Mouse (Mus musculus): ENCODE measurements around the gene Nfatc2. TPM values are rescaled to one million over a fixed set of nuclear protein-coding genes. Genes with fewer than 3 reads are reported as not detected.

Gene Nfatc2
- polyA plus RNA-seq, 1 experiment from 2014 or later: 1.9 TPM

- 0 out of 2 replicates have a peak overlapping the region, but pooled peaks have one; percentile 13 for H3K4me2 ChIP-seq (replicated peaks)
- H3K27ac ChIP-seq (replicated peaks): peak overlapping the region; percentile 90
- H3K9me3 ChIP-seq: no peaks in the 10 kb centered on the region
- H3K4me1 ChIP-seq: peaks cover 15% of the 10 kb centered on the region
- H3K27me3 ChIP-seq: no peaks in the 10 kb centered on the region
- peak; percentile 83 for ATAC-seq (replicated peaks)
- no peaks in the 10 kb centered on the region for H3K36me3 ChIP-seq
- no peak overlapping the region for H3K4me3 ChIP-seq
- H3K9ac ChIP-seq (replicated peaks): no peak overlapping the region
- WGBS: 68% methylated on average over 17 of the region's 17 CpGs
Observed at GRCm38 (mm10) chr2:168440918-168441328, 160.5 kb downstream of the Nfatc2 start.

GRCm38 (mm10) chr2:168438981-168439452 lies 162.4 kb downstream of the Nfatc2 start:
- no peak overlapping the region for H3K4me2 ChIP-seq (replicated peaks)
- 50% methylated on average over 8 of the region's 8 CpGs for WGBS
- no peak for ATAC-seq (replicated peaks)
- peak overlapping the region; percentile 58 for H3K27ac ChIP-seq (replicated peaks)
- H3K4me3 ChIP-seq: no peak overlapping the region
- H3K27me3 ChIP-seq: no peaks in the 10 kb centered on the region
- H3K4me1 ChIP-seq: peaks cover 15% of the 10 kb centered on the region
- no peaks in the 10 kb centered on the region for H3K36me3 ChIP-seq
- H3K9me3 ChIP-seq: no peaks in the 10 kb centered on the region
- H3K9ac ChIP-seq (replicated peaks): no peak overlapping the region

GRCm38 (mm10) chr2:168434187-168434586 lies 167.3 kb downstream of the Nfatc2 start:
- Histone ChIP-seq H3K27me3 (no peaks in the 10 kb centered on the region), H3K4me3 (no peak overlapping the region), H3K27ac (replicated peaks) (no peak overlapping the region), H3K9ac (replicated peaks) (no peak overlapping the region), H3K4me1 (peaks cover 6% of the 10 kb centered on the region), H3K4me2 (replicated peaks) (no peak overlapping the region), H3K36me3 (no peaks in the 10 kb centered on the region), H3K9me3 (no peaks in the 10 kb centered on the region)
- no peak for ATAC-seq (replicated peaks)
- WGBS: 75% methylated on average over 5 of the region's 5 CpGs

GRCm38 (mm10) chr2:168433392-168433791 lies 168.1 kb downstream of the Nfatc2 start:
- WGBS: 66% methylated on average over 5 of the region's 5 CpGs
- ATAC-seq (replicated peaks): no peak
- H3K9ac ChIP-seq (replicated peaks): no peak overlapping the region

GRCm38 (mm10) chr2:168432394-168432793 lies 169.1 kb downstream of the Nfatc2 start:
- Histone ChIP-seq H3K27me3 (no peaks in the 10 kb centered on the region), H3K4me1 (no peaks in the 10 kb centered on the region), H3K9ac (replicated peaks) (no peak overlapping the region), H3K4me3 (no peak overlapping the region), H3K27ac (replicated peaks) (no peak overlapping the region), H3K4me2 (replicated peaks) (no peak overlapping the region), H3K9me3 (no peaks in the 10 kb centered on the region), H3K36me3 (no peaks in the 10 kb centered on the region)
- no peak for ATAC-seq (replicated peaks)
- 88% methylated on average over 7 of the region's 7 CpGs for WGBS

More at GRCm38 (mm10) chr2:168433392-168433791, 168.1 kb downstream of the Nfatc2 start:
- Histone ChIP-seq H3K4me3 (no peak overlapping the region), H3K4me1 (no peaks in the 10 kb centered on the region), H3K27me3 (no peaks in the 10 kb centered on the region), H3K27ac (replicated peaks) (no peak overlapping the region), H3K4me2 (replicated peaks) (no peak overlapping the region), H3K9me3 (no peaks in the 10 kb centered on the region), H3K36me3 (no peaks in the 10 kb centered on the region)

GRCm38 (mm10) chr2:168429598-168429997 lies 171.9 kb downstream of the Nfatc2 start:
- H3K36me3 ChIP-seq: no peaks in the 10 kb centered on the region
- WGBS: 93% methylated on average over 10 of the region's 10 CpGs
- no peaks in the 10 kb centered on the region for H3K9me3 ChIP-seq
- no peak for ATAC-seq (replicated peaks)
- no peaks in the 10 kb centered on the region for H3K27me3 ChIP-seq
- no peak overlapping the region for H3K9ac ChIP-seq (replicated peaks)
- H3K27ac ChIP-seq (replicated peaks): no peak overlapping the region
- H3K4me3 ChIP-seq: no peak overlapping the region
- no peak overlapping the region for H3K4me2 ChIP-seq (replicated peaks)
- no peaks in the 10 kb centered on the region; the same call in 1 of the 2 replicates for H3K4me1 ChIP-seq

GRCm38 (mm10) chr2:168428375-168428901 lies 173.0 kb downstream of the Nfatc2 start:
- no peaks in the 10 kb centered on the region for H3K27me3 ChIP-seq
- WGBS: 95% methylated on average over 5 of the region's 5 CpGs
- H3K36me3 ChIP-seq: no peaks in the 10 kb centered on the region
- no peak overlapping the region for H3K9ac ChIP-seq (replicated peaks)
- no peak for ATAC-seq (replicated peaks)
- H3K4me1 ChIP-seq: peaks cover 6% of the 10 kb centered on the region
- H3K4me3 ChIP-seq: no peak overlapping the region
- H3K4me2 ChIP-seq (replicated peaks): no peak overlapping the region
- no peaks in the 10 kb centered on the region for H3K9me3 ChIP-seq
- no peak overlapping the region for H3K27ac ChIP-seq (replicated peaks)

Small RNA genes within 50 kb of the gene (microRNA-seq; reads per million reads assigned to microRNA genes)
- 2.4 reads per million, percentile 3 among the genes with 10 or more reads in this experiment for gene Mir7004

Other genes starting within 250 kb of the Nfatc2 start
- gene Atp9a, start 140.8 kb upstream of the Nfatc2 start, polyA plus RNA-seq (2015; fragmentation: Nextera tagmentation; extraction: Ambion mirVana): 60.4 and 91.5 TPM in 2 replicates
- 0.47 and 0.88 TPM in 2 replicates for gene Sall4, start 166.3 kb upstream of the Nfatc2 start, polyA plus RNA-seq (2015; fragmentation: Nextera tagmentation; extraction: Ambion mirVana)

All from forebrain, embryonic 15.5 days (tissue).